Mouse (Mus musculus) testis, postnatal 10 days (tissue): ENCODE results near the gene Srsf5.
"Not testable (repeated sequence)": the region's sequence is repeated elsewhere in the genome, so short reads cannot be mapped to it uniquely, and the experiment has no call there.

Experiments
- DNase-seq: peaks from one replicate; pipeline ENCODE4 v3.0.0; 2021; ENCODE audit warnings: low spot score

Srsf5 gene

GRCm38 (mm10) chr12:80945334-80945995 is at the start of gene Srsf5:
Srsf5 (plus strand) TSS chr12:80945504.
- peak; percentile 98 for DNase-seq

DNA sequence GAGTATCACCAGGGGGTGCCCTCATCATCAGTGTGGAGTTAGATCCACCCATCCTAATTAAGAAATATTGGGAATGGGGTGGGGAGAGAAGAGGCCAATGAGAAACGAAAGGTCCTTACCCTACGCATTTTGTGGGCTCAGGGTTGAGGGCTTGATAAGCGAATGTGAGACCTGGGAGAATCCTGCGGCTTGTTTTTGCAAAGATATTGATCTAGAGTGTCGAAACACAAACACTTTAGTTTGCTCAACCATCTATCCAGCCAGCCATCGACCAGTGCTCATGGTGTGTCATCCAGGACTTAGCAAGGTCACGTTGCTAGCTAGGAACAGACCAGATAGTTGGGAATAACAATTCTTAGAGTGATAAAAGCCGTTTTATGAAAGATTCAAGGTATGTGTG is 35.7 kb upstream of the Srsf5 start:
- DNase-seq, result no peak

GRCm38 (mm10) chr12:80917764-80918163 is 27.5 kb upstream of the Srsf5 start:
- DNase-seq, result peak; percentile 63

DNA sequence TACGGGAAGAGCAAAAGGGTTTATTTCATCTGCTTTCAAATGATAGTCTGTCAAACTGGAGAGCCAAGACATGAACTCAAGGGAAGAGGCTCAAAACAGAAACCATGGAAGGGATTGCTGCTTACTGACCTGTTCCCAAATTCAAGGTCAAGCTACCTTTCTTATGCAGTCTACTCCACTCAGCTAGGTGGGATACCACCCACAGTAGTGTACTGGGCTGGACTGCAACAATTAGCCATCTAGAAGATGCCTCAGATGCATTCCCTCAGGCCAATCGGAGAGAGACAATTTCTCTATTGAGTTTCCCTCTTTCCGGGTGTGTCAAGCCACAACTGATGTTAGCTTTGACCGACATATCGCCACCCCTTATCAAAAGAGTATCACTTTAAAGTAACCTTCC is 24.0 kb upstream of the Srsf5 start:
- DNase-seq, result no peak

DNA sequence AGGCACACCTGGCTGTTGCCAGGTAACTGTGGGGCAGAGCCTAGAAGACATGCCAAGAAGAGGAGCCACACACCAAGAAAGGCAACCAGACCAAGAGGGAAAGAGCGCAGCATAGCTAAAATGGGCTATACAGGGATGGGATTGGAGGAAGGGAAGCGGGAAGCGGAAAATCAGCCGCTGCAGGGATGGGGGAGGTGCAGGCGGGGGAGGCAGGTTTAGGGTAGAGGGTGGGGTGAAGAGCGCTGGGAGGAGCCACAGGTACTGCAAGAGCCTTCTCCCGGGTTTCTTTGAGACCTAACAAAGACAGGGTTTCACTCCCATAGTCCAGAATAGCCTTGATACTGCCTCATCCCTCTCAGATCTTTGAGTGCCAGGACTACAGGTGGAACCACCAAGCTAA is 22.4 kb upstream of the Srsf5 start:
- peak; percentile 63 for DNase-seq

- DNase-seq, result peak; percentile 50
These were observed 21.7 kb upstream of the Srsf5 start for GRCm38 (mm10) chr12:80923602-80924001.

DNA sequence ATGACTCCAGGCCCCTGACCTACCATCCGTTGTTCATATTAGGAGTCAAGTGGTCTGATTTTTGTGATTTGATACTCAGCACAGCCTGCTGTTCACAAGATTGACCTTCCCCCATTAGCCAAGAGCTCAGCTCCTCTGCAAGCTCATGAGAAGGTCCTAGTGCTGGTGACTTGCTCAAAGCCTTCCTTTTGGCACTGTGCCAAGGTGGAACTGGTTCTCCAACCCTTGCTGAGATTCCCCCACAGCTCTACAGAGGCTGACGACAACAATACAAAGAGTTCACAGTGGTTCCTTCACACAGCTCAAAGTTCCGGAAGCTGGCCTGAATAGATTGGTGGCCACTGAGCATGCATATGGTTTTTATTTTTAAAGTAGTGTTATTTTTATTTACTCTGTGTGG is 21.1 kb upstream of the Srsf5 start:
- peak; percentile 51 for DNase-seq

GRCm38 (mm10) chr12:80925919-80926318 is 19.4 kb upstream of the Srsf5 start:
- peak; percentile 55 for DNase-seq

GRCm38 (mm10) chr12:80926550-80926949 is 18.8 kb upstream of the Srsf5 start:
- DNase-seq, result no peak

DNA sequence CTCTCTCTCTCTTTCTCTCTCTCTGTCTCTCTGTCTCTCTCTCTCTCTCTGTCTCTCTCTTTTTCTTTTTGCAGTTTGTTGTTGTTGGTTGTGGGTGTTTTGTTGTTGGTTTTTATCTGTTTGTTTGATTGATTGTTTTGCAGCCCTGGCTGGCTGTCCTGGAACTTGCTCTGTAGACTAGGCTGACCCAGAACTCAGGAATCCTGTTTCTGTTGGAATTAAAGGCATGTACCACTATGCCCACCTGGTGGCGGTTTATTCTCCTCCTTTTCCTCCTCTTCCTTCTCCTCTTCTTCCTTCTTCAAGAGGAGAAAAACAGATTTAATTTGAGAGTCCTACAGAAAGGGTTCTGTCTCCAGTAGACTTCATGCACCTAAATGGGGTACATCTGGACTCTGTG is 17.8 kb upstream of the Srsf5 start:
- no peak for DNase-seq

DNA sequence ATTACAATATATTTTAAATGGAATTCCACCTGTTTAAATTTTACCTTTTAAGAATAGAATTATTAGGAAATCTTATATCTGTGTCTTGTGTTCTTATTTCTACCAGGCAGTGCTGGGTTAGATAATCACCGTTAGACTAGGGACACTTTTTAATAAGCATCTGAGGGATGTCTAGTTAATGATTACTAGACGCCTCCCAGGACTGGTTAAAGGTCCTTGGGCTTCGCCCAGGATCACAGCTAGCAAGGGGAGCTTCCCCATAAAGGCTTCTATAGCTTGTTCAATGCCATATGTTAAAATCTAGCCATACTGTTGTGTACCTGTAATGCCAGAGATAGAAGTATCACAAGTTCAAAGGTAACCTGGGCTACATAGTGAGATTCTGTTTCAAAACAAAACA is 16.4 kb upstream of the Srsf5 start:
- no peak for DNase-seq

DNA sequence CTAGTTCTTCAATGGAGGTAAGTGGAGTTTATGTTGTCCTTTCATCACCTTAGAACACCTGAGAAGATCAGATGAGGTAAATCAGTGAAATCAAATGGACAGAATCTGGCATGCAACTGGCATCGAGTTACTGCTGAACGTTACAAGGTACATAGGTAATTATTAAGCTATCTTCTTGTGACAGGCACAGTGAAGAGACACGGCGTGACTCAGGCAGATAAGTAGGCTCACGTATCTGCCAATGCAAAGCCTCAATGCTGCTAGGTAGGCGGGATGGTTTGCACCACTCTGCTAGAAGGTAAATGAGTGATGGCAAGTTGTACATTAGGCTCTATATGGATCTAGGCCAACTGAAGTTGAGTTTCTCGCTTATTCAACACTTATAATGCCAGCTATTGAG is 15.2 kb upstream of the Srsf5 start:
- DNase-seq, result no peak

DNA sequence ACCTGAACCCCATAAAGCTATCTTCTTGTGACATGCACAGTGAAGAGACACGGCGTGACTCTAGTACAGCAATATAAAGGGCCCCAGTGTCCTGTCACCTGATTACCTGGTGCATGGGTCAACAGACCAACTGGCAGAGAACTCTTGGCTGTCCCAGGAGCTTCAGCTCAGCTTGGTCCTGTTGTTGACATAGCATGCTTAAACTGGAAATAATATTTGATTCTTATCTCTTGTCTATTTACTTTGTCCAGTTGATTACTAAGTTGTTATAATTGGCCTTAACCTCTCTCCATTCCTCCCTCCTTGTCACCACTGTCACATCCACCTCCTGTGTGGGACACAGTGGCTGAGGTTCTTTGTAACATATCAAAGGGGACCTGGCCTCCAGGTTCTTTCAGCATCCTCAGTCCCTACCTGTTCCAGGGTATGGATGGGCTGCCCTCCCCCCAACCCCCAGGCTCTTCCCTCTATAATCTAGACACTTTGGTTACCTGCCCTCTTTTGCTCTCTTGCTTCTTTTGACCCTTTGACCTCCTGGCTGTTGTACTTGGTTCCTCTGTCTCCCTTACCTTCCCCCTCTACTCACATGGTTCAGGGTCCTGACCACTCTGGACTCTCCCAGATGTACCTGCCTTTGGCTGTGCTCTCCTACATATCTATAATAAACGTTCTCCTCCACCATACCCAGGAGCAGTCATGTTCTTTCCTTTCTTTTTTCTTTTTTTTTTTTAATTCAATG is 13.7 kb upstream of the Srsf5 start:
- no peak for DNase-seq

DNA sequence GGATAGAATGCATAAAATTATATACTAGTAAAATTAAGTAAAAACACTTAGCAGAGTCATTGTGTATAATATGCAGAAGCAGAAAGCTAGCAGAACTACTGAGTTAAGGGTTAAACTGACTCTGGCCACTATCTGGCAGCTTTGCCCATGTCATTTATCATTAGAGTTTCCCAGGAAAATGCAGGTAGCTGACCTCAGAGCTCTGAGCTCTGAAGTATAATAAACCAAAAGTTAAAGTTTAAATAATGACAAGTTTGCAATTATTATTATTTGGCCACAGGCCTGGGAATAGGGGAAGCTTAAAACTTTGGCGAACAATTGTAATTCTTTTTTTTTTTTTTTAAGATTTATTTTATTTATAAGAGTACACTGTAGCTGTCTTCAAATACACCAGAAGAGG is 12.4 kb upstream of the Srsf5 start:
- no peak for DNase-seq

- peak; percentile 27 for DNase-seq
These were observed 8.6 kb upstream of the Srsf5 start for GRCm38 (mm10) chr12:80936751-80937150.

- peak; percentile 25 for DNase-seq
These were observed 7.8 kb upstream of the Srsf5 start for GRCm38 (mm10) chr12:80937331-80938029.

DNA sequence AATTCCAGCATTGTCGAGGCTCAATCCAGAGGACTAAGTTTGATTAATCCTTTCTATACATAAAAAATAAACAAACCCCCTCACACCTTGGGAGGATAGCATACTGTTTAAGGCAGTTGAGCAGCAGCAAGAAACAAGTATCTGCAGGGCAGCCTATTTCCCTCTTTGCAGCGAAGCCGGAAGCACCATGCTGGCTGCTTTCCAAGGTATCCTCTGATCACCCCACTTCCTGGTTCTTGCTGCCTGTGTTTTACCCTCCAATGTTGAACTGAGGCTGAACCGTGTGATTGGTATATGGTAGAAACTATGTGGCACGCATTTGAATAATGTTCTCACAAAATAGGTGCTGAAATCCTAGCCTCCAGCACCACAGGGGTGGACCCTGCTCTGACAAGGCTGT is 6.7 kb upstream of the Srsf5 start:
- DNase-seq, result peak; percentile 43

DNA sequence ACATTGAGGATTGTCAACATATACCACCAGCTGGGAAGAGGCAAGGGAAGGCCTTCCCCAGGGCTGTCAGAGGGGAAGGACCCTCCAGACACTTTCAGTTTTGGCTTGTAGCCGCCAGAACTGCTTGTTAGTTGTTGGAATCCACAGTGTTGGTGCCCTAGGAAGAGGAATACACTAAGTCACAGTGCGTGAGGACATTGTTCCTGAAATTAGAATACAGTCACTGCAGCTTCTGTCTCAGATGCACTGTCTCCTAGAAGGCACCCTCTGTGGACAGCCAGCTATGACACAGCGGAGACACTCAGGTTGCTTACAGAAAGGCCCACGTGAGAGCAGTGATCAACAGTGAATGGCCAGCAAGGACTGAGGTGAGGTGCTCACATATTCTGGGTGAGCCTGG is 6.1 kb upstream of the Srsf5 start:
- no peak for DNase-seq

DNA sequence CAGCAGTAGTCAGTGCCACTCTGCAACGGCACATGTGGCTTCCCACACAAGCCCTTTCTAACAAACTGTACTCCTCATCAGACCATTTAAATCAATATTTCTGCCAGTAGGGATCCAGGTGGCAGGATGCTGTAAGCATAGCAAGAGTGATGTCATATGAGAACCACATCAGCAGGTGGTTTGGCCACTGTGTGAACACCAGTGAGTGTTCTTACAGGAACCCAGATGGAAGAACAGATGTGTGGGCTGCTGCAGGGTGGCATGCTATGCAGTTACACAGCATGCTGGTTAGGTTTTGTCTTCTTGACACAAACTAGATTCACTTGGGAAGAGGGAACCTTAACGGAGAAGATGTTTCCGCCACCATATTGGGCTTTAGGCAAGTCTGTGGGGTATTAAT is 3.4 kb upstream of the Srsf5 start:
- DNase-seq, result no peak

GRCm38 (mm10) chr12:80943395-80943794 is 1.9 kb upstream of the Srsf5 start:
- DNase-seq, result no peak

DNA sequence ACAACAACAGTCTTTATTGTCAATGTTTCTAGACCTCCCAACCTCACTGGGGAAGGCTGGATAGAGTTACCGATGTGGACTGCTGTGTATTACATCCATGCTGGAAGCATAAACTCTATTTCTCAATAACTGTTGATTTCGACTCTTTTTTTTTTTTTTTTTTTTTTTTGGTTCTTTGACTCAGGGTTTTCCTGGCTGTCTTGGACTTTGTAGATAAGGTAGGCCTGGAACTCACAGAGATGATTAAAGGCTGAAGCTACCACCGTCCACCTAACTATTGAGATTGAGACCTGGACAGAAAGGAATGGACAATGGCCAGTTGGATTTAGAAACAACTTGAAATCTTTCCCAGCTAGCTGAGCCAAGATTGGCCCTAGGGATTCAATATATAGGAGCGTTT is 1.1 kb upstream of the Srsf5 start:
- DNase-seq, result no peak

- DNase-seq, result not testable (repeated sequence)
These were observed 356 bp upstream of the Srsf5 start for GRCm38 (mm10) chr12:80944963-80945333.

DNA sequence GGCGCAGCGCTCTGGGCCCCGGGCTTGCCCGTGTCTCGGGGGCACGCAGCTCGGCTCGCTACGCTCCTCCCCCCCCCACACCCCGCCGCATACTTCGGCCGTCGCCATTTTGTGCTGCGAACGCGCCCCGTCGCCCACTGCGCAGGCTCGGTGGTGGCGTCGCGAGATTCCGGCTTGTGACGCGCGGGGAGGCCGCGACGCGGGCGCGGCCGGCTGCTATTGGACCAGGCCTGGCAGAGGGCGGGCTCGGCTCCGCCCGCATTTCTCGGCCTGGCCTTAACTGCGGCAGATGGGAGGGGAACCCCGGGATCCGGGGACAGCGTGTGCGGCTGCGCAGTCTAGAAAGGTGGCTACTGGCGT is 672 bp downstream of the Srsf5 start:
- peak; percentile 96 for DNase-seq
